Mouse (Mus musculus): ENCODE results near the gene Zar1l. TPM values are rescaled to one million over a fixed set of nuclear protein-coding genes. Genes with fewer than 3 reads are reported as not detected.
"Not testable (repeated sequence)": the region's sequence is repeated elsewhere in the genome, so short reads cannot be mapped to it uniquely, and the experiment has no call there.

Gene Zar1l
- polyA plus RNA-seq, 1 experiment from 2014 or later, result not detected

- H3K27ac ChIP-seq (ENCODE audit: low read depth, low read length), result no peak overlapping the region
- H3K4me1 ChIP-seq (ENCODE audit: control insufficient read depth, insufficient read depth, low read length), result no peaks in the 10 kb centered on the region
- H3K36me3 ChIP-seq (ENCODE audit: control insufficient read depth, insufficient read depth, low read length), result no peaks in the 10 kb centered on the region
These were observed 7.3 kb downstream of the Zar1l start for GRCm38 (mm10) chr5:150510451-150511225.

GRCm38 (mm10) chr5:150495792-150496191, 22.2 kb downstream of the Zar1l start:
- peaks cover 7% of the 10 kb centered on the region; the same call in 1 of the 2 replicates for H3K36me3 ChIP-seq (ENCODE audit: control insufficient read depth, insufficient read depth, low read length)
- H3K9ac ChIP-seq (ENCODE audit: low read depth, low read length), result no peak overlapping the region
- no peaks in the 10 kb centered on the region for H3K27me3 ChIP-seq (ENCODE audit: control insufficient read depth, insufficient read depth, low read length)
- H3K9me3 ChIP-seq (replicated peaks; ENCODE audit: control insufficient read depth, low read length), result no peaks in the 10 kb centered on the region
- no peak for ATAC-seq (replicated peaks; ENCODE audit: insufficient number of reproducible peaks, low FRiP score, low TSS enrichment)
- H3K4me3 ChIP-seq (ENCODE audit: low read depth, low read length), result no peak overlapping the region
- no peak overlapping the region for H3K4me2 ChIP-seq
- 46% methylated on average over 6 of the region's 6 CpGs for WGBS (ENCODE audit: insufficient replicate concordance)
- no peak overlapping the region for H3K27ac ChIP-seq (ENCODE audit: low read depth, low read length)
- H3K4me1 ChIP-seq (ENCODE audit: control insufficient read depth, insufficient read depth, low read length), result no peaks in the 10 kb centered on the region

More at GRCm38 (mm10) chr5:150510451-150511225, 7.3 kb downstream of the Zar1l start:
- H3K4me2 ChIP-seq, result no peak overlapping the region
- H3K9me3 ChIP-seq (replicated peaks; ENCODE audit: control insufficient read depth, low read length), result no peaks in the 10 kb centered on the region
- H3K4me3 ChIP-seq (ENCODE audit: low read depth, low read length), result no peak overlapping the region
- no peak for ATAC-seq (replicated peaks; ENCODE audit: insufficient number of reproducible peaks, low FRiP score, low TSS enrichment)
- no peaks in the 10 kb centered on the region for H3K27me3 ChIP-seq (ENCODE audit: control insufficient read depth, insufficient read depth, low read length)
- 76% methylated on average over 6 of the region's 6 CpGs for WGBS (ENCODE audit: insufficient replicate concordance)
- H3K9ac ChIP-seq (ENCODE audit: low read depth, low read length), result no peak overlapping the region

GRCm38 (mm10) chr5:150491573-150492173, 26.3 kb downstream of the Zar1l start:
- ATAC-seq (replicated peaks; ENCODE audit: insufficient number of reproducible peaks, low FRiP score, low TSS enrichment); H3K36me3 ChIP-seq (ENCODE audit: control insufficient read depth, insufficient read depth, low read length): not testable (repeated sequence)

GRCm38 (mm10) chr5:150490821-150491220, 27.1 kb downstream of the Zar1l start:
- Histone ChIP-seq H3K4me3 (ENCODE audit: low read depth, low read length) (no peak overlapping the region), H3K4me2 (no peak overlapping the region), H3K27me3 (ENCODE audit: control insufficient read depth, insufficient read depth, low read length) (no peaks in the 10 kb centered on the region), H3K9ac (ENCODE audit: low read depth, low read length) (no peak overlapping the region), H3K27ac (ENCODE audit: low read depth, low read length) (no peak overlapping the region), H3K36me3 (ENCODE audit: control insufficient read depth, insufficient read depth, low read length) (peaks cover 3% of the 10 kb centered on the region; the same call in 1 of the 2 replicates), H3K4me1 (ENCODE audit: control insufficient read depth, insufficient read depth, low read length) (no peaks in the 10 kb centered on the region), H3K9me3 (replicated peaks; ENCODE audit: control insufficient read depth, low read length) (no peaks in the 10 kb centered on the region)
- no peak for ATAC-seq (replicated peaks; ENCODE audit: insufficient number of reproducible peaks, low FRiP score, low TSS enrichment)
- 78% methylated on average over 8 of the region's 8 CpGs for WGBS (ENCODE audit: insufficient replicate concordance)

More at GRCm38 (mm10) chr5:150491573-150492173, 26.3 kb downstream of the Zar1l start:
- not testable (repeated sequence) for H3K4me2 ChIP-seq; H3K4me1 ChIP-seq (ENCODE audit: control insufficient read depth, insufficient read depth, low read length); H3K9me3 ChIP-seq (replicated peaks; ENCODE audit: control insufficient read depth, low read length); H3K9ac ChIP-seq (ENCODE audit: low read depth, low read length); H3K4me3 ChIP-seq (ENCODE audit: low read depth, low read length); H3K27me3 ChIP-seq (ENCODE audit: control insufficient read depth, insufficient read depth, low read length); H3K27ac ChIP-seq (ENCODE audit: low read depth, low read length)
- 87% methylated on average over 4 of the region's 4 CpGs for WGBS (ENCODE audit: insufficient replicate concordance)

- Histone ChIP-seq H3K36me3 (ENCODE audit: control insufficient read depth, insufficient read depth, low read length) (no peaks in the 10 kb centered on the region; the same call in 1 of the 2 replicates), H3K4me1 (ENCODE audit: control insufficient read depth, insufficient read depth, low read length) (no peaks in the 10 kb centered on the region), H3K4me3 (ENCODE audit: low read depth, low read length) (no peak overlapping the region), H3K9me3 (replicated peaks; ENCODE audit: control insufficient read depth, low read length) (no peaks in the 10 kb centered on the region), H3K27me3 (ENCODE audit: control insufficient read depth, insufficient read depth, low read length) (no peaks in the 10 kb centered on the region), H3K9ac (ENCODE audit: low read depth, low read length) (no peak overlapping the region), H3K27ac (ENCODE audit: low read depth, low read length) (no peak overlapping the region), H3K4me2 (no peak overlapping the region)
- no peak for ATAC-seq (replicated peaks; ENCODE audit: insufficient number of reproducible peaks, low FRiP score, low TSS enrichment)
- 80% methylated on average over 3 of the region's 3 CpGs for WGBS (ENCODE audit: insufficient replicate concordance)
These were observed 27.7 kb downstream of the Zar1l start for GRCm38 (mm10) chr5:150490285-150490684.

GRCm38 (mm10) chr5:150485198-150485597, 32.8 kb downstream of the Zar1l start:
- Histone ChIP-seq H3K9me3 (replicated peaks; ENCODE audit: control insufficient read depth, low read length) (no peaks in the 10 kb centered on the region), H3K27me3 (ENCODE audit: control insufficient read depth, insufficient read depth, low read length) (no peaks in the 10 kb centered on the region), H3K4me3 (ENCODE audit: low read depth, low read length) (no peak overlapping the region), H3K9ac (ENCODE audit: low read depth, low read length) (no peak overlapping the region), H3K27ac (ENCODE audit: low read depth, low read length) (no peak overlapping the region), H3K4me2 (no peak overlapping the region), H3K36me3 (ENCODE audit: control insufficient read depth, insufficient read depth, low read length) (peaks cover 19% of the 10 kb centered on the region), H3K4me1 (ENCODE audit: control insufficient read depth, insufficient read depth, low read length) (no peaks in the 10 kb centered on the region)
- 49% methylated on average over 3 of the region's 3 CpGs for WGBS (ENCODE audit: insufficient replicate concordance)
- ATAC-seq (replicated peaks; ENCODE audit: insufficient number of reproducible peaks, low FRiP score, low TSS enrichment), result no peak

GRCm38 (mm10) chr5:150478612-150479011, 39.4 kb downstream of the Zar1l start:
- Histone ChIP-seq H3K4me3 (ENCODE audit: low read depth, low read length) (no peak overlapping the region), H3K4me1 (ENCODE audit: control insufficient read depth, insufficient read depth, low read length) (no peaks in the 10 kb centered on the region), H3K9ac (ENCODE audit: low read depth, low read length) (no peak overlapping the region), H3K36me3 (ENCODE audit: control insufficient read depth, insufficient read depth, low read length) (peaks cover 22% of the 10 kb centered on the region), H3K9me3 (replicated peaks; ENCODE audit: control insufficient read depth, low read length) (no peaks in the 10 kb centered on the region), H3K27me3 (ENCODE audit: control insufficient read depth, insufficient read depth, low read length) (no peaks in the 10 kb centered on the region), H3K4me2 (no peak overlapping the region), H3K27ac (ENCODE audit: low read depth, low read length) (peak overlapping the region; percentile 1; the same call in 1 of the 2 replicates)
- WGBS (ENCODE audit: insufficient replicate concordance), result 56% methylated on average over 4 of the region's 4 CpGs
- ATAC-seq (replicated peaks; ENCODE audit: insufficient number of reproducible peaks, low FRiP score, low TSS enrichment), result no peak; the same call in 1 of the 2 replicates

- ATAC-seq (replicated peaks; ENCODE audit: insufficient number of reproducible peaks, low FRiP score, low TSS enrichment), result no peak
- no peaks in the 10 kb centered on the region for H3K27me3 ChIP-seq (ENCODE audit: control insufficient read depth, insufficient read depth, low read length)
- H3K9me3 ChIP-seq (replicated peaks; ENCODE audit: control insufficient read depth, low read length), result peaks cover 3% of the 10 kb centered on the region
- peaks cover 23% of the 10 kb centered on the region for H3K36me3 ChIP-seq (ENCODE audit: control insufficient read depth, insufficient read depth, low read length)
- H3K4me3 ChIP-seq (ENCODE audit: low read depth, low read length), result no peak overlapping the region
- WGBS (ENCODE audit: insufficient replicate concordance), result 66% methylated on average over 4 of the region's 4 CpGs
- H3K27ac ChIP-seq (ENCODE audit: low read depth, low read length), result 0 out of 2 replicates have a peak overlapping the region, but pooled peaks have one; percentile 1
- H3K9ac ChIP-seq (ENCODE audit: low read depth, low read length), result no peak overlapping the region
- no peak overlapping the region for H3K4me2 ChIP-seq
- no peaks in the 10 kb centered on the region for H3K4me1 ChIP-seq (ENCODE audit: control insufficient read depth, insufficient read depth, low read length)
These were observed 40.6 kb downstream of the Zar1l start for GRCm38 (mm10) chr5:150477364-150477763.

All from heart, embryonic 11.5 days (tissue).